Mouse (Mus musculus) CH12.LX (cell line): ENCODE measurements around the gene Oosp2. TPM values are rescaled to one million over a fixed set of nuclear protein-coding genes. Genes with fewer than 3 reads are reported as not detected.

ENCODE experiments used
- DNase-seq: peaks from one replicate; pipeline ENCODE4 v3.0.0-alpha.2; 2013; ENCODE audit errors: extremely low read depth
- H3K27ac ChIP-seq: 2 replicates; pipeline ENCODE4 v1.5.1; 2012; ENCODE audit warnings: low read depth, mild to moderate bottlenecking, control low read depth, moderate library complexity; ENCODE audit not compliant: insufficient read depth
- H3K27me3 ChIP-seq: replicated peaks from 2 replicates; pipeline ENCODE3; 2012; ENCODE audit warnings: inconsistent platforms
- H3K36me3 ChIP-seq, 2 experiments: replicated peaks in 1 of 2; 2 replicates each; pipeline versions ENCODE3 to v1.6.1; 2012; ENCODE audit warnings: inconsistent platforms in 1 of 2, low read length in 1 of 2, mild to moderate bottlenecking in 1 of 2, mixed read lengths in 1 of 2, moderate library complexity in 1 of 2; ENCODE audit not compliant: control insufficient read depth in 1 of 2, insufficient read depth in 1 of 2
- H3K4me1 ChIP-seq, 2 experiments: 2 replicates each; pipeline ENCODE4 v1.6.1; 2012; ENCODE audit warnings: inconsistent platforms in 1 of 2, moderate library complexity in 1 of 2; ENCODE audit not compliant: insufficient read depth in 2 of 2, control insufficient read depth in 1 of 2
- H3K4me2 ChIP-seq: 2 replicates; pipeline ENCODE4 v1.6.1; 2012; ENCODE audit warnings: low read depth, mild to moderate bottlenecking, control low read depth; ENCODE audit not compliant: poor library complexity, insufficient read depth, severe bottlenecking
- H3K4me3 ChIP-seq, 3 experiments: fragments of 150-350 bp in 1 of 3; sonication (generic) in 1 of 3; replicated peaks in 1 of 3; 2 replicates each; pipeline versions ENCODE3 to v1.5.1; 2011 to 2012; ENCODE audit warnings: low read depth in 2 of 3, low read length in 2 of 3, mild to moderate bottlenecking in 2 of 3, moderate library complexity in 2 of 3, control low read depth in 1 of 3, improper control_type of control experiment in 1 of 3, inconsistent platforms in 1 of 3, mixed read lengths in 1 of 3; ENCODE audit not compliant: poor library complexity in 1 of 3
- H3K79me2 ChIP-seq: replicated peaks from 2 replicates; pipeline ENCODE4 v1.6.1; 2012; ENCODE audit warnings: mild to moderate bottlenecking, moderate library complexity; ENCODE audit not compliant: control insufficient read depth, poor library complexity, insufficient read depth, severe bottlenecking; ENCODE audit errors: extremely low read depth
- H3K9ac ChIP-seq: 2 replicates; pipeline ENCODE4 v1.6.1; 2012; ENCODE audit warnings: low read depth, mild to moderate bottlenecking, control low read depth, moderate library complexity; ENCODE audit not compliant: insufficient read depth
- H3K9me3 ChIP-seq: replicated peaks from 2 replicates; pipeline ENCODE3; 2012; ENCODE audit warnings: low read length, inconsistent platforms, mixed read lengths
- CHD1 ChIP-seq: IDR thresholded peaks from 2 replicates; pipeline ENCODE4 v1.6.1; 2012; ENCODE audit warnings: low read depth, low read length, improper control_type of control experiment, inconsistent platforms
- CTCF ChIP-seq, 2 experiments: IDR thresholded peaks in 1 of 2; conservative IDR thresholded peaks in 1 of 2; 2 replicates each; pipeline ENCODE4 v1.5.1; 2011 to 2012; ENCODE audit warnings: low read depth in 2 of 2, low read length in 2 of 2, improper control_type of control experiment in 1 of 2, inconsistent platforms in 1 of 2, mild to moderate bottlenecking in 1 of 2, moderate library complexity in 1 of 2
- E2F4 ChIP-seq: IDR thresholded peaks from 2 replicates; pipeline ENCODE4 v1.6.1; 2011; ENCODE audit warnings: low read depth, low read length, improper control_type of control experiment; ENCODE audit not compliant: insufficient replicate concordance
- ELF1 ChIP-seq: IDR thresholded peaks from 2 replicates; pipeline ENCODE4 v1.6.1; 2014; ENCODE audit warnings: low read depth, mild to moderate bottlenecking, inconsistent platforms, low read length, improper control_type of control experiment
- EP300 ChIP-seq: IDR thresholded peaks from 2 replicates; pipeline ENCODE4 v1.6.1; 2011; ENCODE audit warnings: low read length, improper control_type of control experiment
- ETS1 ChIP-seq: conservative IDR thresholded peaks from 2 replicates; pipeline ENCODE4 v1.6.1; 2012; ENCODE audit warnings: low read depth, mild to moderate bottlenecking, inconsistent platforms, low read length, improper control_type of control experiment, moderate library complexity
- GABPA ChIP-seq: IDR thresholded peaks from 2 replicates; pipeline ENCODE4 v1.6.1; 2012; ENCODE audit warnings: low read depth, low read length, improper control_type of control experiment, inconsistent platforms; ENCODE audit not compliant: insufficient replicate concordance
- JUN ChIP-seq: IDR thresholded peaks from 2 replicates; pipeline ENCODE4 v1.6.1; 2011; ENCODE audit warnings: low read depth, mild to moderate bottlenecking, low read length, improper control_type of control experiment, moderate library complexity; ENCODE audit not compliant: insufficient read depth
- KAT2A ChIP-seq: IDR thresholded peaks from 2 replicates; pipeline ENCODE4 v1.6.1; 2012; ENCODE audit warnings: low read length, improper control_type of control experiment, inconsistent platforms; ENCODE audit not compliant: insufficient replicate concordance
- MAFK ChIP-seq: IDR thresholded peaks from 2 replicates; pipeline ENCODE4 v1.6.1; 2011; ENCODE audit warnings: low read length, improper control_type of control experiment; ENCODE audit not compliant: insufficient replicate concordance
- MAX ChIP-seq: IDR thresholded peaks from 2 replicates; pipeline ENCODE4 v1.6.1; 2011; ENCODE audit warnings: low read length, improper control_type of control experiment
- MAZ ChIP-seq: IDR thresholded peaks from 2 replicates; pipeline ENCODE4 v1.6.1; 2012; ENCODE audit warnings: low read depth, mild to moderate bottlenecking, inconsistent platforms, low read length, improper control_type of control experiment, moderate library complexity
- MEF2A ChIP-seq: IDR thresholded peaks from 2 replicates; pipeline ENCODE4 v1.6.1; 2014; ENCODE audit warnings: low read depth, mild to moderate bottlenecking, inconsistent platforms, low read length, improper control_type of control experiment, borderline replicate concordance
- MXI1 ChIP-seq: IDR thresholded peaks from 2 replicates; pipeline ENCODE4 v1.6.1; 2011; ENCODE audit warnings: mild to moderate bottlenecking, low read depth, low read length, improper control_type of control experiment
- NELFE ChIP-seq: IDR thresholded peaks from 2 replicates; pipeline ENCODE4 v1.6.1; 2011; ENCODE audit warnings: low read depth, low read length, improper control_type of control experiment
- NRF1 ChIP-seq: IDR thresholded peaks from 2 replicates; pipeline ENCODE4 v1.6.1; 2014; ENCODE audit warnings: low read depth, mild to moderate bottlenecking, inconsistent platforms, low read length, improper control_type of control experiment, moderate library complexity
- PAX5 ChIP-seq: IDR thresholded peaks from 2 replicates; pipeline ENCODE4 v1.6.1; 2012; ENCODE audit warnings: low read length, inconsistent platforms, mixed read lengths
- POLR2AphosphoS2 ChIP-seq: IDR thresholded peaks from 2 replicates; pipeline ENCODE4 v1.6.1; 2011; ENCODE audit warnings: low read depth, low read length, improper control_type of control experiment
- RAD21 ChIP-seq: IDR thresholded peaks from 2 replicates; pipeline ENCODE4 v1.6.1; 2011; ENCODE audit warnings: low read depth, mild to moderate bottlenecking, low read length, improper control_type of control experiment, moderate library complexity
- SIN3A ChIP-seq: IDR thresholded peaks from 2 replicates; pipeline ENCODE4 v1.6.1; 2012; ENCODE audit warnings: low read length, improper control_type of control experiment, inconsistent platforms
- SMC3 ChIP-seq: IDR thresholded peaks from 2 replicates; pipeline ENCODE4 v1.6.1; 2011; ENCODE audit warnings: low read depth, low read length, improper control_type of control experiment
- TBP ChIP-seq: conservative IDR thresholded peaks from 2 replicates; pipeline ENCODE4 v1.6.1; 2011; ENCODE audit warnings: low read depth, low read length, improper control_type of control experiment
- UBTF ChIP-seq: IDR thresholded peaks from 2 replicates; pipeline ENCODE4 v1.6.1; 2012; ENCODE audit warnings: low read depth, mild to moderate bottlenecking, inconsistent platforms, low read length, improper control_type of control experiment, moderate library complexity
- USF1 ChIP-seq: IDR thresholded peaks from 2 replicates; pipeline ENCODE4 v1.6.1; 2014; ENCODE audit warnings: low read depth, mild to moderate bottlenecking, inconsistent platforms, low read length, improper control_type of control experiment
- USF2 ChIP-seq: conservative IDR thresholded peaks from 2 replicates; pipeline ENCODE4 v1.6.1; 2011; ENCODE audit warnings: low read depth, low read length, improper control_type of control experiment
- ZKSCAN1 ChIP-seq: IDR thresholded peaks from 2 replicates; pipeline ENCODE4 v1.6.1; 2012; ENCODE audit warnings: low read depth, inconsistent platforms, low read length, improper control_type of control experiment, borderline replicate concordance
- ZMIZ1 ChIP-seq: IDR thresholded peaks from 2 replicates; pipeline ENCODE4 v1.6.1; 2012; ENCODE audit warnings: low read depth, mild to moderate bottlenecking, inconsistent platforms, low read length, improper control_type of control experiment
- ZNF384 ChIP-seq: IDR thresholded peaks from 2 replicates; pipeline ENCODE4 v1.6.1; 2012; ENCODE audit warnings: low read depth, low read length, improper control_type of control experiment, inconsistent platforms
- dilution Hi-C: fragments of 300-500 bp; cut with MboI; formaldehyde crosslinking; loops from 2 replicates; pipeline ENCODE4 v1.14.3; 2020; ENCODE audit warnings: low sequenced_read_pairs; ENCODE audit not compliant: extremely low pct_unique_long_range_greater_than_20kb, extremely low pct_ligation_motif_present
- in situ Hi-C: fragments of 300-500 bp; cut with MboI; formaldehyde crosslinking; loops from 3 replicates; pipeline ENCODE4 v1.14.3; 2019; ENCODE audit warnings: low sequenced_read_pairs, low pct_ligation_motif_present, low pct_unique_long_range_greater_than_20kb, mixed read lengths
- polyA plus RNA-seq: library from polyadenylated mRNA; unstranded; fragments of >175 nt; gene quantifications from 2 replicates; pipeline ENCODE4 v1.2.1, GENCODE M21; 2012; ENCODE audit warnings: low read depth; ENCODE audit not compliant: insufficient read length
- total RNA-seq, 2 experiments: library from RNA; depleted of rRNA; stranded (reverse); fragments of 300-350 nt in 1 of 2; fragments of >200 nt in 1 of 2; gene quantifications; 2 replicates each; pipeline ENCODE4 v1.2.3; 2012 to 2014

Gene Oosp2
- total and polyA plus RNA-seq, 3 experiments = 2.6 to 8.1 (median 5.2) TPM

DNA sequence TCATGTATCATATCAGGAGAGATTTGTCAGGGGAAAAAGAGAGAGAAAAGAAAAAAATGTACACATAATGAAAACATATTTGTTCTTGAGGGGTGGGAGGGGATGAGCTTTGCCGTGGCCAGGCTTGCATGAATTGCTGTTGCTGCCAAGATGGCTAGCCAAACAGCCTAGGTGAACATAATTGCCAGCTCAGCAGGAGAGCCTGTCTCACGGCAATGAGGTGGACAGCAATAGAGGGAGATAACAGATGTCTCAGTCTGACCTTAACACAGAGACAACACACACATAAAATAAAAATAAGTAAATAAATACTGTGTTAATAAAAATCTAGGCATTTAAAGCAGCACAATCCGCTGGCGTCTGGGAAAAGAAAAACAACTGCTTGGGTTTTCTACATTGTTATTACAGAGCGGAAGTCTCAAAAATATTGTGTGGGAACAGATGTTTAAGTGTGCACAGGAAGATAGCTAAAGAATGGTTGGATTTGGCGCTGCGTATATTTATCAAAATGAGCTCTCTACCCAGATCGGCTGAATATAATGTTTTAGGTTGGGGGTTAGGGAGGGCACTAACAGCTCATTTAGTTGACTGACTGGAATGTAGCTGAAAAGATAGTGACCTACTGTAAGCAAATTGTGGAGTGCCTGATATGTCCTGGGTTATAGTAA is 46.4 kb downstream of the Oosp2 start:
- Histone ChIP-seq H3K79me2 (no peaks in the 10 kb centered on the region), H3K27me3 (no peaks in the 10 kb centered on the region), H3K27ac (no peak overlapping the region), H3K4me3 (no peak overlapping the region), H3K4me2 (no peak overlapping the region), H3K4me1 (peaks cover 0 to 13% of the 10 kb centered on the region in 2 experiments; a peak in 2 of 4 replicates), H3K36me3 (no peaks in the 10 kb centered on the region), H3K9me3 (no peaks in the 10 kb centered on the region), H3K9ac (no peak overlapping the region)
- dilution Hi-C loops (no loop called here), in situ Hi-C loops (loop anchor here (10.0 to 25.0 kb wide), 3 partner anchors 81 to 577 kb away; partner anchors contain the start of genes Oosp1, Oosp3 and Osbp)
- DNase-seq = no peak
- no peak for TF ChIP-seq MXI1
- no peak for TF ChIP-seq SMC3
- TF ChIP-seq PAX5 = no peak
- TF ChIP-seq E2F4 = no peak
- TF ChIP-seq RAD21 = no peak
- TF ChIP-seq NRF1 = no peak
- no peak for TF ChIP-seq ZMIZ1
- no peak for TF ChIP-seq UBTF
- TF ChIP-seq JUN = no peak
- no peak for TF ChIP-seq NELFE
- no peak for TF ChIP-seq CTCF (conservative IDR thresholded peaks at IDR 0.05 in 1 of 2, IDR thresholded peaks at IDR 0.05 in 1 of 2; ENCODE audit: low read depth in 2 of 2, low read length in 2 of 2)
- no peak for TF ChIP-seq ELF1
- no peak for TF ChIP-seq ETS1
- no peak for TF ChIP-seq MAX
- TF ChIP-seq ZKSCAN1 = no peak
- no peak for TF ChIP-seq KAT2A
- no peak for TF ChIP-seq GABPA
- TF ChIP-seq USF2 = no peak

GRCm38 (mm10) chr19:11613084-11613483 is 47.3 kb downstream of the Oosp2 start:
- no peaks in the 10 kb centered on the region for H3K9me3 ChIP-seq
- H3K4me2 ChIP-seq = no peak overlapping the region
- in situ Hi-C loops (loop anchor here (10.0 to 25.0 kb wide), 3 partner anchors 82 to 576 kb away; partner anchors contain the start of genes Oosp1, Oosp3 and Osbp), dilution Hi-C loops (no loop called here)
- H3K27me3 ChIP-seq = no peaks in the 10 kb centered on the region
- no peak overlapping the region for H3K4me3 ChIP-seq
- no peak for DNase-seq
- no peak overlapping the region for H3K9ac ChIP-seq
- peaks cover 0 to 13% of the 10 kb centered on the region in 2 experiments; a peak in 2 of 4 replicates for H3K4me1 ChIP-seq
- no peaks in the 10 kb centered on the region for H3K79me2 ChIP-seq
- no peaks in the 10 kb centered on the region for H3K36me3 ChIP-seq
- TF ChIP-seq UBTF = no peak
- TF ChIP-seq POLR2AphosphoS2 = no peak
- TF ChIP-seq MAZ = no peak
- TF ChIP-seq PAX5 = no peak
- no peak for TF ChIP-seq JUN
- no peak for TF ChIP-seq MXI1
- no peak for TF ChIP-seq MAFK
- no peak for TF ChIP-seq MEF2A
- TF ChIP-seq CTCF (conservative IDR thresholded peaks at IDR 0.05 in 1 of 2, IDR thresholded peaks at IDR 0.05 in 1 of 2; ENCODE audit: low read depth in 2 of 2, low read length in 2 of 2) = no peak
- no peak for TF ChIP-seq TBP
- no peak for TF ChIP-seq USF1
- no peak for TF ChIP-seq RAD21
- TF ChIP-seq SIN3A = no peak
- TF ChIP-seq CHD1 = no peak
- TF ChIP-seq NRF1 = no peak
- no peak for TF ChIP-seq USF2
- TF ChIP-seq ZMIZ1 = no peak
- no peak for TF ChIP-seq EP300
- TF ChIP-seq ZNF384 = no peak
- TF ChIP-seq E2F4 = no peak
- no peak overlapping the region for H3K27ac ChIP-seq
